Mouse (Mus musculus) testis, adult 2 months (tissue): Measurements from ENCODE around the gene Rab37. TPM values are rescaled to one million over a fixed set of nuclear protein-coding genes. Genes with fewer than 3 reads are reported as not detected.
A peak's percentile ranks its signal among the peaks of the same experiment; 100 is the strongest.

Source experiments
- H3K27ac ChIP-seq: fragments of 200-500 bp; 2 replicates; pipeline ENCODE4 v1.5.1; 2012; ENCODE audit warnings: low read depth, low read length; ENCODE audit not compliant: control insufficient read depth, insufficient read depth
- H3K27me3 ChIP-seq: fragments of 200-500 bp; 2 replicates; pipeline ENCODE4 v1.6.1; 2012; ENCODE audit warnings: mild to moderate bottlenecking, low read length, moderate library complexity; ENCODE audit not compliant: control insufficient read depth, insufficient read depth
- H3K36me3 ChIP-seq: fragments of 200-500 bp; 2 replicates; pipeline ENCODE4 v1.6.1; 2012; ENCODE audit warnings: mild to moderate bottlenecking, low read length; ENCODE audit not compliant: control insufficient read depth, insufficient read depth
- H3K4me1 ChIP-seq: fragments of 200-500 bp; 2 replicates; pipeline ENCODE4 v1.6.1; 2012; ENCODE audit warnings: low read length; ENCODE audit not compliant: control insufficient read depth, insufficient read depth
- H3K4me3 ChIP-seq: fragments of 200-500 bp; 2 replicates; pipeline ENCODE4 v1.5.1; 2012; ENCODE audit warnings: low read depth, mild to moderate bottlenecking, low read length, moderate library complexity, mixed read lengths; ENCODE audit not compliant: control insufficient read depth
- CTCF ChIP-seq: fragments of 200-500 bp; IDR thresholded peaks from 2 replicates; pipeline ENCODE4 v1.5.1; 2012; ENCODE audit warnings: low read depth, mild to moderate bottlenecking, inconsistent platforms, low read length, moderate library complexity; ENCODE audit not compliant: control insufficient read depth, insufficient read depth, insufficient replicate concordance
- POLR2A ChIP-seq: fragments of 200-500 bp; IDR thresholded peaks from 2 replicates; pipeline ENCODE4 v1.6.1; 2012; ENCODE audit warnings: low read depth, mild to moderate bottlenecking, inconsistent platforms, low read length, moderate library complexity; ENCODE audit not compliant: control insufficient read depth
- polyA plus RNA-seq: library from polyadenylated mRNA; depleted of rRNA; stranded (reverse); fragments of >200 nt; gene quantifications from 2 replicates; pipeline ENCODE4 v1.2.3, GENCODE M21; 2012

Rab37 gene
- polyA plus RNA-seq, 1 experiment, result not detected

DNA sequence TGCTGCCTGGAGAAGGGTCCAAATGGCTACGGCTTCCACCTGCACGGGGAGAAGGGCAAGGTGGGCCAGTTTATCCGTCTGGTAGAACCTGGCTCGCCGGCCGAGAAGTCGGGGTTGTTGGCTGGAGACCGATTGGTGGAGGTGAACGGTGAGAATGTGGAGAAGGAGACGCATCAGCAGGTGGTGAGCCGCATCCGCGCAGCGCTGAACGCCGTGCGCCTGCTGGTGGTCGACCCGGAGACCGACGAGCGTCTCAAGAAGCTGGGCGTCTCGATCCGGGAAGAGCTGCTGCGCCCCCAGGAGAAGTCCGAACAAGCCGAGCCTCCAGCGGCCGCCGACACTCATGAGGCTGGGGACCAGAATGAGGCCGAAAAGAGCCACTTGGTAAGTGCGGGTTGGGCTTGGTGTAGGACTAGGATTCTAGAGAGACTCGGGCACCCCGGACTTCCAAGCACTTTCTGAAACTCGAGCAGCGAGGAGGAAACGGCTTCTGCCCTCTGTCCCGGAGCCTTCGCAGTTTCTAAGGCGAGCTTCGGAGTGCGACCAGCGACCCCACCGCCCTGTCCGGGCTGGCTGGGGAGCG, 72.4 kb downstream of the Rab37 start:
- TF ChIP-seq CTCF (no peak), POLR2A (no peak)
- Histone ChIP-seq H3K36me3 (no peaks in the 10 kb centered on the region), H3K4me3 (peak overlapping the region; percentile 88), H3K27me3 (peaks cover 2% of the 10 kb centered on the region), H3K27ac (0 out of 2 replicates have a peak overlapping the region, but pooled peaks have one; percentile 12), H3K4me1 (peaks cover 22% of the 10 kb centered on the region)

DNA sequence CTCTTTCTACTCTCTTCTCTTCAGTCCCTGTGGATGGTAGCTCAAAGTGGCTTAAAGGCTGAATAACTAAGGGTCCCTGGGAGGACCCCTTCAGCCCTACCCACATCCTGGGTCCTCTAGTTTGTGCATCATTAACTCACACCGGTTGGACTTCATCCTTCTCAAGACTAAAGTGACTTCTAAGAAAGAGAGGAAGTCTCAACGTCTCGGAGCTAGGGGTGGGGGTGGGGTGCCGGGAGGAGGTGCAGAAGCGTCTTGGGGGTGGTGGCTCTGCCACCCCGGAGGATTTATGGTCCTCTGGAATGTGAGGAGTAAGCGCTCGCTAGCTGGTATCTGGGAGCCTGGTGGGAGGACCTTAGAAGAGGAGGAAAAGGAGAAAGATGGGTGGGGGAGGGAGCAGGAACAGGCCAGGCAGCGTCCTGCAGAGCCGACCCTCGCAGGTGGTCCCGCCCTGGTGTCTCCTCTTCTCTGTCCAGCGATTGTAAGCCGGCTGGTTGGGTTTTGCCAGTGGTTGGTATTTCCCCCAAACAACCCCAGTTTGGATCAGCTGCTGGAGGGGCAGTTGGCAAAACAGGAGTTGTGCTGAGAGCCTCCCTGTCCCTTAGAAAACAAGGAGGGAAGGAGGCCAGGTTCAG, 73.2 kb downstream of the Rab37 start:
- Histone ChIP-seq H3K36me3 (no peaks in the 10 kb centered on the region), H3K27ac (no peak overlapping the region), H3K4me3 (peak overlapping the region; percentile 88), H3K4me1 (peaks cover 22% of the 10 kb centered on the region), H3K27me3 (peaks cover 2% of the 10 kb centered on the region)
- TF ChIP-seq POLR2A (no peak), CTCF (no peak)

DNA sequence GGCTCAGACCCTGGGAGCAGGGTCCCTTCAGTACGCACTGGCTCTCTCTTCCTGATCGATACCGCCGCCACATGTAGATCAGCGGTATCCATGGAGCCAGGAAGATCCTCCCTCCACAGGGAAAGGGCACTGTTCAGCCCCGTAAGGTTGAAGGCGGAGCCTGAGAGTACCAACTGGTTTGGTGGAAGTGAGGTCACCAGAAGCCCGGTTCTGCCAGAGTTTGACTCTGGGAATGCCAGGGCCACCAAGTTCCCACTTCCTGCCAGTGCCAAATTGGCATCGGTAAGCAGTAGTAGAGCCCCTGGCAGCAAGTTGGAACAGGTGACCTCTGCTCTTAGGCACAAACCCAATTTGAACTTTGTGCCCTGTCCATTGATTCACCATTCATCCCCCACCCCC, 73.7 kb downstream of the Rab37 start:
- Histone ChIP-seq H3K4me3 (peak overlapping the region; percentile 88), H3K36me3 (no peaks in the 10 kb centered on the region), H3K4me1 (peaks cover 22% of the 10 kb centered on the region), H3K27ac (no peak overlapping the region), H3K27me3 (peaks cover 2% of the 10 kb centered on the region)
- TF ChIP-seq CTCF (no peak), POLR2A (no peak)

DNA sequence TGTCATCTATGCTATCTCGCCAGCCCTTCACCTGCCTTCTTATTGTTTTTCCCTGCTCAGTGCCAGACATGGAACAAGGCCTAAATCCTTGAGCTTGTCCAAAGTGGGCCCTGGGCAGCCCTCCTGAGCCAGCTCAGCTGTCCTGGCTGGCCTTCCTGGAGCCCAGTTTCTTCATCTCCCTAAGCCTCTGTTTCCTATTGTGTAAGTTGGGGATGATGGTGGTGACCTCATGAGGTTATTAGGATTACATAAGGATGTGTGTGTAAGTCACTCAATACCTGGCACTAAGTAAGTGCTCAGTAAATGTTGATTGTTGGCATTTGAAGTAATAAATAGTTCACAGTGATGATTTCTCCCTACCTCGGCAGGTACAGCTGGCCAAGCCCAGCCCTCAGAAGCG, 75.5 kb downstream of the Rab37 start:
- peaks cover 17% of the 10 kb centered on the region for H3K4me1 ChIP-seq
- peaks cover 2% of the 10 kb centered on the region for H3K27me3 ChIP-seq
- no peak overlapping the region for H3K4me3 ChIP-seq
- H3K27ac ChIP-seq, result no peak overlapping the region
- H3K36me3 ChIP-seq, result no peaks in the 10 kb centered on the region
- no peak for TF ChIP-seq CTCF
- TF ChIP-seq POLR2A, result no peak

DNA sequence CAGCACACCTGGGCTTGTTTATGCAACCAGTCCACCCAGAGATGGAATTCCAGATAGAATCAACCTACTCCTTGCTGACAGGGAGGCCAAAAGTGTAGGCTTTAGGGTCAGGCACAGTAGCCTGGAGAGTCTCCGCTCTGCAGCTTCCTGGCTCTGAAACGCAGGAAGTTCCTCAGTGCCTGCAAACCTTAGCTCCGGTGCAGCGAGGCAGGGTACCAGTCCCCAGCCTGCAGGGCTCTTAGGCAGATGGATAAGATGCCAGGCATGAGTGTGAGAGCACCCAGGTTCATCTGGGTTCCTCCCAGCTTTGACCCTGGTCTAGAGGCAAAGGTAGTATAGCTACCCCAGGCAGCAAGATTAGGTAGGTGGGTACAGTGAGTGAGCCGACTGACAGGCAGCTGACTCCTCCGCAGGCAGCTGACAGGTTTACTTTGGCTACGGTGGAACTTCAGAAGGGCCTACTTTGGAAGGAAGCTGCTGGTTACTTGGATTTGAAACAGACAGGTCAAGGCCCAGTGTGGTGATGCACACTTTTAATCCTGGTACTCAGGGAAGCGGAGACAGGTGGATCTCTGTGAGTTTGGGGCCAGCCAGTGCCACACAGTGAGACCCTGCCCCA, 76.5 kb downstream of the Rab37 start:
- Histone ChIP-seq H3K27me3 (peaks cover 2% of the 10 kb centered on the region), H3K4me1 (peaks cover 14% of the 10 kb centered on the region), H3K27ac (no peak overlapping the region), H3K4me3 (no peak overlapping the region), H3K36me3 (no peaks in the 10 kb centered on the region)
- no peak for TF ChIP-seq POLR2A
- TF ChIP-seq CTCF, result no peak

DNA sequence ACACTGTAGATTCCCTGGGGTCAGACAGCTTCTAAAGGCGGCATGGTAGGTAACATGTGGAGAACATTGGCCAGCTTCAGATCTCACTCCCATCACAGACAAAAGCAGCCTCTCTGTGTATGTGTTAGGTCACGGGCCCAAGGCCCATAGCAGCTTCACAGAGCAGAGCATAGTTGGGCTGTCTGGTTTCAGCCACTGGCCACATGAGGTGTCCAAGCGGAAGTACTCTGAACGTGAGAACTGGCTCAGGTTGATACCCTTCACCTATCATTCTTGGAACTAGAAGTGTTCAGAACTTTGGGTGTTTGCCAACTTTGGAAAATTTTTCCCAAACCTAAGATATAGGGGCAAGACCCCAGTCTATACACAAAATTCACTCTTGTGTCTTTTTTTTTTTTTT, 78.2 kb downstream of the Rab37 start:
- Histone ChIP-seq H3K4me1 (peaks cover 9% of the 10 kb centered on the region), H3K36me3 (no peaks in the 10 kb centered on the region), H3K27me3 (peaks cover 2% of the 10 kb centered on the region), H3K27ac (no peak overlapping the region), H3K4me3 (no peak overlapping the region)
- TF ChIP-seq POLR2A (no peak), CTCF (no peak)

DNA sequence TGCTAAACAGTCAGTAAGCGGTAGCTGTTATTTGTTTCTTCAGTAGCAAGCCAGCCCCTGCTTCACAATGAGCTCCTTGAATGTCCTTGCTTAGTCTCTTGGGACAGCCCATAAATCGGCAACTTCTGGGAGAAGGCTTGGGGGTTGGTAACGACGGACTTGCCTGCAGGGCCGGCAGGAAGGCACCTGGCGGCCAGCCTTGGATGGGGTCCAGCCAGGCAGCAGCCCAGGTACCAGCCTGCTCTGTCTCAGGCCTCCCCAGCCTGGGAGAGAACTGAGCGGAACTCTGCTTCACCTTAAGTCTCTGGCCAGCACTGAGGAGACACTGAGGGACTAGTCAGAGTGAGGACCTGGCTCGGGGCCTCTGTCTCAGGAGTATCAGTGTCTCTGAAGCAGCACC, 79.9 kb downstream of the Rab37 start:
- H3K4me3 ChIP-seq, result no peak overlapping the region
- no peak overlapping the region for H3K27ac ChIP-seq
- no peak for TF ChIP-seq CTCF
- no peak for TF ChIP-seq POLR2A
- H3K27me3 ChIP-seq, result no peaks in the 10 kb centered on the region
- no peaks in the 10 kb centered on the region for H3K36me3 ChIP-seq
- H3K4me1 ChIP-seq, result peaks cover 2% of the 10 kb centered on the region; the same call in 1 of the 2 replicates
